Mouse (Mus musculus) c-Kit-positive CD71-positive TER-119-negative erythroid progenitor cells, embryonic 14.5 days (primary cell): Measurements from ENCODE around the gene Hs3st2.
"Not testable (repeated sequence)": the region's sequence is repeated elsewhere in the genome, so short reads cannot be mapped to it uniquely, and the experiment has no call there.

Experiments
- DNase-seq: peaks from one replicate; pipeline ENCODE4 v3.0.0-alpha.2; 2013; ENCODE audit warnings: low read depth

Hs3st2 gene

GRCm38 (mm10) chr7:121391225-121391983 is at the start of gene Hs3st2:
Hs3st2 (plus strand) TSS chr7:121391859.
- peak; percentile 16 for DNase-seq

GRCm38 (mm10) chr7:121348284-121348963 is 43.2 kb upstream of the Hs3st2 start:
- no peak for DNase-seq

- DNase-seq, result no peak
Measured at GRCm38 (mm10) chr7:121351688-121352087, 40.0 kb upstream of the Hs3st2 start.

GRCm38 (mm10) chr7:121361448-121361847 is 30.2 kb upstream of the Hs3st2 start:
- not testable (repeated sequence) for DNase-seq

- no peak for DNase-seq
Measured at GRCm38 (mm10) chr7:121365584-121365983, 26.1 kb upstream of the Hs3st2 start.

GRCm38 (mm10) chr7:121367185-121367584 is 24.5 kb upstream of the Hs3st2 start:
- DNase-seq, result no peak

GRCm38 (mm10) chr7:121371990-121372389 is 19.7 kb upstream of the Hs3st2 start:
- no peak for DNase-seq

GRCm38 (mm10) chr7:121375456-121375855 is 16.2 kb upstream of the Hs3st2 start:
- DNase-seq, result no peak

- no peak for DNase-seq
Measured at GRCm38 (mm10) chr7:121378942-121379341, 12.7 kb upstream of the Hs3st2 start.

GRCm38 (mm10) chr7:121391984-121392739 is 503 bp downstream of the Hs3st2 start:
- no peak for DNase-seq

GRCm38 (mm10) chr7:121392740-121392993 is 1.0 kb downstream of the Hs3st2 start:
- no peak for DNase-seq

- DNase-seq, result no peak
Measured at GRCm38 (mm10) chr7:121393884-121394283, 2.2 kb downstream of the Hs3st2 start.

GRCm38 (mm10) chr7:121394875-121395274 is 3.2 kb downstream of the Hs3st2 start:
- DNase-seq, result no peak

GRCm38 (mm10) chr7:121410716-121411506 is 19.3 kb downstream of the Hs3st2 start:
- DNase-seq, result no peak

- no peak for DNase-seq
Measured at GRCm38 (mm10) chr7:121411507-121411898, 19.8 kb downstream of the Hs3st2 start.

- DNase-seq, result no peak
Measured at GRCm38 (mm10) chr7:121436884-121437283, 45.2 kb downstream of the Hs3st2 start.

- no peak for DNase-seq
Measured at GRCm38 (mm10) chr7:121441186-121441585, 49.5 kb downstream of the Hs3st2 start.

GRCm38 (mm10) chr7:121444336-121444735 is 52.7 kb downstream of the Hs3st2 start:
- no peak for DNase-seq

GRCm38 (mm10) chr7:121446281-121446680 is 54.6 kb downstream of the Hs3st2 start:
- DNase-seq, result no peak

- DNase-seq, result no peak
Measured at GRCm38 (mm10) chr7:121450951-121451843, 59.5 kb downstream of the Hs3st2 start.

GRCm38 (mm10) chr7:121456716-121457115 is 65.1 kb downstream of the Hs3st2 start:
- no peak for DNase-seq
